Mouse (Mus musculus): ENCODE data around the gene Hsp90ab1.

Hsp90ab1 gene

GRCm38 (mm10) chr17:45596631-45597396 lies 23.7 kb upstream of the Hsp90ab1 start:
- no peak for DNase-seq (ENCODE audit: extremely low read depth, low read depth)

GRCm38 (mm10) chr17:45595736-45596390 lies 22.8 kb upstream of the Hsp90ab1 start:
- no peak for DNase-seq (ENCODE audit: extremely low read depth, low read depth)

- no peak for DNase-seq (ENCODE audit: extremely low read depth, low read depth)
Observed at GRCm38 (mm10) chr17:45594881-45595735, 22.0 kb upstream of the Hsp90ab1 start.

GRCm38 (mm10) chr17:45594195-45594594 lies 21.1 kb upstream of the Hsp90ab1 start:
- no peak for DNase-seq (ENCODE audit: extremely low read depth, low read depth)

- DNase-seq (ENCODE audit: extremely low read depth, low read depth) = no peak
Observed at GRCm38 (mm10) chr17:45593479-45593878, 20.4 kb upstream of the Hsp90ab1 start.

GRCm38 (mm10) chr17:45592606-45593431 lies 19.7 kb upstream of the Hsp90ab1 start:
- DNase-seq (ENCODE audit: extremely low read depth, low read depth) = no peak

GRCm38 (mm10) chr17:45591701-45592605 lies 18.9 kb upstream of the Hsp90ab1 start:
- DNase-seq (ENCODE audit: extremely low read depth, low read depth) = no peak

GRCm38 (mm10) chr17:45590410-45590809 lies 17.3 kb upstream of the Hsp90ab1 start:
- no peak for DNase-seq (ENCODE audit: extremely low read depth, low read depth)

GRCm38 (mm10) chr17:45589844-45590243 lies 16.8 kb upstream of the Hsp90ab1 start:
- no peak for DNase-seq (ENCODE audit: extremely low read depth, low read depth)

- no peak for DNase-seq (ENCODE audit: extremely low read depth, low read depth)
Observed at GRCm38 (mm10) chr17:45589236-45589635, 16.2 kb upstream of the Hsp90ab1 start.

- DNase-seq (ENCODE audit: extremely low read depth, low read depth) = no peak
Observed at GRCm38 (mm10) chr17:45588370-45588769, 15.3 kb upstream of the Hsp90ab1 start.

- DNase-seq (ENCODE audit: extremely low read depth, low read depth) = no peak
Observed at GRCm38 (mm10) chr17:45586449-45586837, 13.4 kb upstream of the Hsp90ab1 start.

GRCm38 (mm10) chr17:45585725-45586448 lies 12.8 kb upstream of the Hsp90ab1 start:
- no peak for DNase-seq (ENCODE audit: extremely low read depth, low read depth)

GRCm38 (mm10) chr17:45584939-45585678 lies 12.0 kb upstream of the Hsp90ab1 start:
- DNase-seq (ENCODE audit: extremely low read depth, low read depth) = no peak

- no peak for DNase-seq (ENCODE audit: extremely low read depth, low read depth)
Observed at GRCm38 (mm10) chr17:45584096-45584896, 11.2 kb upstream of the Hsp90ab1 start.

- no peak for DNase-seq (ENCODE audit: extremely low read depth, low read depth)
Observed at GRCm38 (mm10) chr17:45582715-45583355, 9.8 kb upstream of the Hsp90ab1 start.

- no peak for DNase-seq (ENCODE audit: extremely low read depth, low read depth)
Observed at GRCm38 (mm10) chr17:45582188-45582587, 9.1 kb upstream of the Hsp90ab1 start.
